Mouse (Mus musculus) stomach, postnatal 0 days (tissue): ENCODE measurements at regions not wholly inside any gene's neighbourhood (a gene's known extent, or its start where the extent isn't known, plus 50 kb on each side); places are given as distances from the start of the nearest gene placed in this dataset.
A peak's percentile ranks its signal among the peaks of the same experiment; 100 is the strongest.

Experiments
- ATAC-seq: fragments of 200-750 bp; cut with Nextera tagmentation; 2 replicates; pipeline ENCODE4 v1.8.0; 2017; ENCODE audit not compliant: low FRiP score, low TSS enrichment
- DNase-seq: peaks from one replicate; pipeline ENCODE4 v3.0.0-alpha.2; 2016; ENCODE audit warnings: low spot score
- H3K27ac ChIP-seq: fragments of 300-500 bp; sonication (generic); replicated peaks from 2 replicates; pipeline ENCODE4 v1.5.1; 2014; ENCODE audit warnings: mild to moderate bottlenecking, control low read depth
- H3K27me3 ChIP-seq: fragments of 300-500 bp; sonication (generic); 2 replicates; pipeline ENCODE4 v1.6.1; 2014; ENCODE audit warnings: low read length; ENCODE audit not compliant: control insufficient read depth, insufficient read depth
- H3K36me3 ChIP-seq: fragments of 300-500 bp; sonication (generic); 2 replicates; pipeline ENCODE4 v1.6.1; 2014; ENCODE audit warnings: low read length, mixed read lengths; ENCODE audit not compliant: control insufficient read depth, insufficient read depth
- H3K4me1 ChIP-seq: fragments of 300-500 bp; sonication (generic); replicated peaks from 2 replicates; pipeline ENCODE4 v1.6.1; 2014; ENCODE audit warnings: antibody characterized with exemption; ENCODE audit not compliant: control insufficient read depth, insufficient read depth
- H3K4me2 ChIP-seq: fragments of 300-500 bp; sonication (generic); replicated peaks from 2 replicates; pipeline ENCODE4 v1.6.1; 2014; ENCODE audit warnings: low read depth, mild to moderate bottlenecking, control low read depth, moderate library complexity
- H3K4me3 ChIP-seq: fragments of 300-500 bp; sonication (generic); 2 replicates; pipeline ENCODE4 v1.5.1; 2014; ENCODE audit warnings: low read depth, low read length, control low read depth
- H3K9ac ChIP-seq: fragments of 300-500 bp; sonication (generic); 2 replicates; pipeline ENCODE4 v1.6.1; 2014; ENCODE audit warnings: mild to moderate bottlenecking, low read length, control low read depth, mixed read lengths
- H3K9me3 ChIP-seq: fragments of 300-500 bp; sonication (generic); 2 replicates; pipeline ENCODE4 v1.6.1; 2016; ENCODE audit warnings: low read length; ENCODE audit not compliant: control insufficient read depth
- CTCF ChIP-seq: IDR thresholded peaks from 2 replicates; pipeline ENCODE4 v1.5.1; 2016; ENCODE audit warnings: antibody characterized with exemption, low read depth, mild to moderate bottlenecking, moderate library complexity
- EP300 ChIP-seq: optimal IDR thresholded peaks from 2 replicates; pipeline ENCODE3; 2016; ENCODE audit warnings: antibody characterized with exemption
- WGBS: fragments of 180-500 bp; shearing (Covaris S2); extraction: QIAGEN DNeasy Blood & Tissue Kit; methylation state at CpG from one replicate; pipeline ENCODE4 v1.1.7; 2014; 5-methylcytosine and 5-hydroxymethylcytosine counted together

DNA sequence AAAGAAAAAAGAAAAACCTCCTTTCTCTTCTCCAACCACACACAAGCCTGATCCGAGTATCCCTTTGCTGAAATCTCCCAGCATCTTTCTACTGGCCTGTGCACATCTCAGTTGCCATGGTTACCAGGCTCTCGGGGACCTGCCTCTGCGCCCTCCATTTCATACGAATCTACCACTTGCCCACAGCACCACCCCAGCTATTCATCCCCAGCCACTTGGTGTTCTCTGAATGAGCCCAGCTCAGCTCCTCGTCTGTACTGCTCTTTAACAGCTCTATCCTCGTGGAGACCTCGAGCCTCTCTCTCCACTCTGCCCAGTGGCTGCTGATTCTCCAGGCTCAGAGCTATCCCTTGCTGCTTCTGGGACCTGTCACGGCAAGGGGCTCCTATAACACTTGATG, 166.9 kb downstream of the Ttc8 start:
- no peak overlapping the region for H3K4me3 ChIP-seq
- no peaks in the 10 kb centered on the region for H3K36me3 ChIP-seq
- no peak for ATAC-seq
- WGBS, result 53% methylated on average over 8 of the region's 8 CpGs
- H3K9me3 ChIP-seq, result no peaks in the 10 kb centered on the region
- no peak overlapping the region for H3K4me2 ChIP-seq
- no peak overlapping the region for H3K27ac ChIP-seq
- TF ChIP-seq CTCF, result no peak
- no peak for TF ChIP-seq EP300
- no peak overlapping the region for H3K9ac ChIP-seq
- H3K4me1 ChIP-seq, result no peaks in the 10 kb centered on the region
- no peaks in the 10 kb centered on the region for H3K27me3 ChIP-seq
- no peak for DNase-seq

DNA sequence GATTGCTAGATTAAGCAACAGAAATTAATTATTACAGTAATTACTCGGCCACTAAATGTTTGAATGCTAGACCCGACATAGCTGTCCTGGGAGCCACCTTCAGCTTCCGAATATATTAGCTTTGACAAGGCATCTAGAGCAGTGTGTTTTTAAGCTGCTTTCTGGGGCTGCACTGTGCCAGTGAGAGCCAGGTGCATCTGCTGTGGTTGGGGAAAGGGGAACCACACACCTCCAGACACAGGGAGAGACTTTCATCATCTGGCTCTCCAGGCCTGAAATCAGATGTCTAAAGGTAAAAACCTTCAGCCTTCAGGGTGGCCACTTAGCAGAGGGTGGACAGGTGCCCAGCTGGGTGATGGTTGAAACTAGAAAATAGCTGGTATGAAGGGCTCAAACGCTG, 171.4 kb downstream of the Ttc8 start:
- DNase-seq (no peak), ATAC-seq (no peak)
- Histone ChIP-seq H3K9me3 (no peaks in the 10 kb centered on the region), H3K27ac (no peak overlapping the region), H3K4me3 (no peak overlapping the region), H3K36me3 (no peaks in the 10 kb centered on the region), H3K27me3 (no peaks in the 10 kb centered on the region), H3K9ac (no peak overlapping the region), H3K4me2 (no peak overlapping the region), H3K4me1 (no peaks in the 10 kb centered on the region)
- TF ChIP-seq CTCF, result no peak
- no peak for TF ChIP-seq EP300
- WGBS, result 65% methylated on average over 4 of the region's 4 CpGs

DNA sequence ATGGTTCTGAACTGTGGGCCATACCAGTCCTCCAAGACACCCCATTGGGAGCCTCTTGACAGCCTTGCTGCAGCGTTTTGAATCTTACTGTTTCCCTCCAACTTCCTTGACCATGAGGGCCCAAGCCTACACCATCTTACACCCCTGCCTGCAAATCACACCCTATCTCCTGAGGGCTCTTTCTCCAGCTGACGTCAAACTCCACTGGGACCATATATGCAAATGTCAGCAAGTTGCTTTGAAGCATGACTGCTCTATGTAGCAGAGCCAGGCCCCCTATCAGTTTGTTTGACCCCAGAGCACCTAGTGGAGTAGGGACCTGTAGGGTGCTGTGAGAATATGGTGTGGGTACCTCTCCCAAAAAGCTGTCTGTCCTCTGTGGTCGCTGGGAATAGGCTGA, 172.8 kb downstream of the Ttc8 start:
- TF ChIP-seq CTCF (no peak), EP300 (no peak)
- no peak overlapping the region for H3K4me2 ChIP-seq

DNA sequence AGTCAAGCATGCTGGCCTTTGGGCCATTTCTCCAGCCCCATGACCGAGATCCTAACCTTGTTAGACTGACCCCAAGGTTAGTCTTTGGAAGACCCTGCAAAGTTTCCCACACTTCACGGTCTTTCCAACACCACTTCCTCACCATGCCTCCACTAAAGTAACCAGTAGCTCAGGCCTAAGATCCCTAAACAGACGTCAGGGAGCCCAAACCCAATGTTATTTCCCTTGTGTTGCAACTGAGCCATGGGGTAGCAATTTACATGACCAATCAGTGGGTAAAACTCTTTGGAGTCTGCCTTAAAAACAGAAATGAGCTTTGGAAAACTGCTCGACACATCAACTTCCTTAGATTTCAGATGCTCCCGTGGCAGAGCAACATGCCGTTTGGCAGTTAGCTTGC, 173.6 kb downstream of the Ttc8 start:
- Histone ChIP-seq H3K9me3 (no peaks in the 10 kb centered on the region), H3K4me2 (no peak overlapping the region), H3K36me3 (no peaks in the 10 kb centered on the region), H3K27ac (no peak overlapping the region), H3K4me3 (no peak overlapping the region), H3K9ac (no peak overlapping the region), H3K27me3 (no peaks in the 10 kb centered on the region), H3K4me1 (no peaks in the 10 kb centered on the region)
- 77% methylated on average over 6 of the region's 6 CpGs for WGBS
- ATAC-seq (no peak), DNase-seq (no peak)
- TF ChIP-seq CTCF, result no peak
- TF ChIP-seq EP300, result no peak

More for the DNA sequence above, 172.8 kb downstream of the Ttc8 start:
- H3K9me3 ChIP-seq, result no peaks in the 10 kb centered on the region
- no peaks in the 10 kb centered on the region for H3K4me1 ChIP-seq
- no peak overlapping the region for H3K27ac ChIP-seq
- ATAC-seq, result no peak
- no peak overlapping the region for H3K4me3 ChIP-seq
- no peaks in the 10 kb centered on the region for H3K36me3 ChIP-seq
- no peaks in the 10 kb centered on the region for H3K27me3 ChIP-seq
- WGBS, result 70% methylated on average over 3 of the region's 3 CpGs
- no peak overlapping the region for H3K9ac ChIP-seq
- no peak for DNase-seq

DNA sequence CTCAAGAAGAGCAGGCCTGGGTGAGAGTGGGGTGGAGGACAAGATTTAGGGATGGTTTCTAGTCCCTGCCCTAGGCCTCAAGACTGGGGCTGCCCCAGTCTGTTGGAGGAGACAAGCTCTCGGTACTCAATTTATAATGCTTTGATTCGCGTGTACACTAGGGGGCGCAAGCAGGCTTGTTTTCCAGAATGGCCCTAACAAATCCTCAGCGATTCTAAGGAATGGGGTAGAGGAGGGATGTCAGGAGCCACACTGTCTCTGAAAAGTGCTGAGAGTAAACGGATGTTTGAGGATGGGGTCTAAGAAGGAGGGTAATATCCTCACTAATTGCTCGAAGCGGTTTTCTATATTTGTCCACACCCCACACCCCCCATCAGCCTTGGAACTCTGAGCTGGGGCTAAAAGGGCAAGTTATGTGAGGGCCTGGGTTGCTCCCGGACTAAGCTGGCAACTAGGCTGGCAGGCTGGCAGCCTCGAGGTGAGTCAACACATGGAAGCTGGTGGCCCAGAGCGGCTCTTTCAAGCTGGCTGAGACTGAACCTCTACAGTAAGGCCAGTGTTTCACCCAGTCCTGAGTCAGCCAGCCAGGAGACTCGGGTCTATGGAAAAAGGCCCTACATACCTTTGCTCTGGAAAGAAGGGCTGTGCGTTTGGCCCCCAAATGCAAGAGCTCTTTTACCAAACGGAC, 176.7 kb downstream of the Ttc8 start:
- DNase-seq, result peak; percentile 89
- no peak overlapping the region for H3K9ac ChIP-seq
- no peaks in the 10 kb centered on the region for H3K36me3 ChIP-seq
- peak; percentile 85 for ATAC-seq
- H3K27ac ChIP-seq, result peak overlapping the region; percentile 79
- H3K4me1 ChIP-seq, result no peaks in the 10 kb centered on the region
- 25% methylated on average over 14 of the region's 14 CpGs for WGBS
- no peak overlapping the region for H3K4me3 ChIP-seq
- H3K9me3 ChIP-seq, result no peaks in the 10 kb centered on the region
- TF ChIP-seq CTCF (peak; percentile 95), EP300 (no peak)
- no peaks in the 10 kb centered on the region for H3K27me3 ChIP-seq
- no peak overlapping the region for H3K4me2 ChIP-seq

DNA sequence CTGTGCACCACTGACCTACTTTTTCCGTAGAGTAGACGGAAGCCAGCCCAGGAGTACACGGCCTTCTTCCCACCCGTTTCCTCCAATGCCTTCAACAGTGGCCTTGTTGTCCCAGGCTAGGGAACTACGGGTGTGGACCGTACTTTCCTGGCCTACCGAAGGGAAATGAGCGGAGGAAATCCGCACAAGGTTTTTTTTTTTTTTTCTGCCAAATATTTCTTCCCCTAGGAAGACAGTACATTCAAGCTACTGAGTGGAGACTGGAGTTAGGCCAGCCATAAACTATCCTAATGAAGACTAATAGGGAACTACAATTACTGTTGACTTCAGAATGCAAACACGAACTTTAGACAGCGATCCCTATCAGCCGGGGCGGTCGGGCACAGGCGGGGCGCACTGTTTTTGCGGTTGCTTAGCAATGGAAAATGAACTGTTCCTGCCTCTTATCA, 177.3 kb downstream of the Ttc8 start:
- ATAC-seq, result peak; percentile 89

More for the DNA sequence above, 177.3 kb downstream of the Ttc8 start:
- Histone ChIP-seq H3K27me3 (no peaks in the 10 kb centered on the region), H3K4me2 (no peak overlapping the region), H3K9ac (no peak overlapping the region), H3K9me3 (no peaks in the 10 kb centered on the region), H3K4me3 (no peak overlapping the region), H3K36me3 (no peaks in the 10 kb centered on the region), H3K4me1 (no peaks in the 10 kb centered on the region), H3K27ac (peak overlapping the region; percentile 79)
- 47% methylated on average over 17 of the region's 17 CpGs for whole genome bisulfite sequencing
- TF ChIP-seq EP300, result no peak
- TF ChIP-seq CTCF, result no peak
- peak; percentile 86 for DNase-seq
